Mouse (Mus musculus) spleen, postnatal 14 days (tissue): ENCODE data around the gene Dph6.
"Not testable (repeated sequence)": the region's sequence is repeated elsewhere in the genome, so short reads cannot be mapped to it uniquely, and the experiment has no call there.

ENCODE experiments used
- DNase-seq, 2 experiments: peaks; one replicate each; pipeline ENCODE4 v3.0.0; 2021 to 2022; ENCODE audit warnings: low spot score in 2 of 2

Gene Dph6

DNA sequence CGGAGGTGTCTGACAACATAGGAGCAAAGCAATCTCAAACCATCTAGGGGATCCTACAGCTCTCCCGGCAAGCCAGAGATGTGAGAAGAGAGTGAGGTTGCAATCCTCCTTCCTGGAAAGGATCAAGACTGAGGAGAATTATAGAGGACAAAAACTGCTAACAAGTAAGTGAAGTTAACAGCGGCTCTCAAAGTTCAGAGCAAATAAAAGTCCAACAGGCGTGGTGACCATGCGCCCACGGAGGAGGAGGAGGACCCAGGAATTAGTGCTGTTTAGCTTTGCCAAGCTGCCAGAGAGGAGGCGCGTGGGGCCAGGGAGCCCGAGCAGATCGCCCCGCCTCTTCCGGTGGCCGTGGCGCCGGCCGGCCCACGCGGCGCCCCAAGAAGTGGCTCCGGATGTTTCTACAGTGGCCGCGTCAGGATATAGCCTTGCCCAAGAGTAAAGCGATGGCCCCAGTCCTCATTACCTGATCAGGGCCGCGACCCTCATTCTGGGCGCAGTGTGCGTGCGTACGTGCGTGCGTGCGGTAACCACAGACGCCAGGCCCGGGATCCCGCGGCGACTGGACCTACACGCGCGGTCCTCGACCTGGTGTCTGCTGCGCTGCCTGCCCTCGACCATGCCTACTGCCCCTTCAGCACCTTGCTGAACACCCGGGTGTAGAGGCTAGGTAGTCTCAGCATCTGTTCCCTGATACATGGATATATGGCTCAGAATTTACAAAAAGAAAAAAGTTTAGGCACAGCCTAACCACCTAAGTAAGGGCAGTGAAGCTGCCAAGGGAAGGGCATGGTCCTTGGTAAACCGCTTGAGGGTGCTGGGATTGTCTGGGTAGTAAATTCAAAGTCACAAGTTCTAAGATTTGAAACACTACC is at the start of gene Dph6:
Dph6 (minus strand) TSS at position 600 of the 875 bp plus-strand sequence.
- DNase-seq: peak; percentile 53 to 70

DNA sequence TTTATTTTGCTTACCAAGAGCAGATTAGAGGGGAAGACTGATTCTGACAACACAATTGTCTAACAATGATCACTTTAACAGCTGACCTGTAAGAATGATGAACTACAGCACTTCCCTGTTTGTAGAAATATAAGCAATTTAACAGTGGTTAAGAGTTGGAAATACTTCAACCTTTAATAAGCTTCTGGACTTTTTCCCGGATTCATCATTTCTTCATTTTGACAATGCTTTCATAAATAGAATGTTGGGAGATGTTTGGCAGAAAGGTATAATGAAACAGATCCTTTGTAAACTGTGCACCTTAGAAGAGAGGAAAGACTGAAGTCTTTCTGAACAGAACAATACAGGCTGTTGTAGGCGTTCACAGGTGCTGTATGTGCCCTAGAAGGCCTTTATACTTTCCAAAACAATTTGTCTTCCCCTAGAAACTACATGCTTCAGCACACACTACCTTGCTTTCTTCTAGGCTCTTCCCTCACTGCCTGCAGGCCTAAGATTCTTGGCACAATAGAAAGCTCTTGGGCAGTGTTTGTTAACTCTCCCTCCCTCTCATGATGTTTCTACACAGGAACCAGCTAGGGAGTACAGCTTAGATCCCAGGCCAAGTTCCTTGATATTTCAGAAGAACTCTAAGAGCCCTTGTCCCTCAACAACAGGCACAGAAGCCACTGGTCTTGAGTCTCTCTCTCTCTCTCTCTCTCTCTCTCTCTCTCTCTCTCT is 46.4 kb upstream of the Dph6 start:
- DNase-seq: no peak

DNA sequence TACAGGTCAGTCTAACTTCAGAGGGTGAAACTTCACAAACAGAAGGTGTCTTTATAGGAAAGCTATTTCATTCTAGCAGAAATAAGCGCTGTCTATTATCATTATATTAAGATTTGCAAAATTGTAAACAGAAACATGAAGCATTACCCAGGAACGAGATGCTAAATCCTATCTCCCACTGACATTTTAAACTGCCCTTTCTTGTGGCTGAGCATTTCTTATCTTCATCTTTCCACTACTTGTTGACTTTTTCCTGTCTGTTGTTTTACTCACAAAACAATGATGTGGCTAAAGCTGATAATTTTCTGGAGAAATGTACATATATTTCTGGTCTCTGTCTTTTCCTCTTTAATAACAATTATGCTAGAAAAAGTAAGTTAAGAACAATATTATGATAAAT is 36.8 kb upstream of the Dph6 start:
- no peak for DNase-seq

DNA sequence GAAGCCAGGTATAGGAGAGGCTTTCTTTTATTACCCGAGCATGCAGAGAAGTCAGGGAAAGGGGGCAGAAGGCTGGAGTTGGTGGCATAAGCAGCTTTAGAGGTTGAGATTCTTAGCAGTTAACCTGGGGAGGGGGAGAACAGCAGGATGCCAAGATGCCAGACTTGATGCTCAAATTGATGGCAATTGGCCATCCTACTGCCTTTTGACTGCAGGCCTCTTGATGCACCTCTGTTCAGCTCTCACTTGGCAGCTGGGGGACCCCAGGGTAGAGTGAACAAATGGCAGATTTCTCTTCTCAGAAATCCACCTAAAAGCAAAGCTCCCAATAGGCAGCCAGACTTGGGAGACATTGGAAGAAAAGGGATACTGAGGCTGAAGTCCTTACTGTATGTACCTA is 32.7 kb upstream of the Dph6 start:
- no peak for DNase-seq

DNA sequence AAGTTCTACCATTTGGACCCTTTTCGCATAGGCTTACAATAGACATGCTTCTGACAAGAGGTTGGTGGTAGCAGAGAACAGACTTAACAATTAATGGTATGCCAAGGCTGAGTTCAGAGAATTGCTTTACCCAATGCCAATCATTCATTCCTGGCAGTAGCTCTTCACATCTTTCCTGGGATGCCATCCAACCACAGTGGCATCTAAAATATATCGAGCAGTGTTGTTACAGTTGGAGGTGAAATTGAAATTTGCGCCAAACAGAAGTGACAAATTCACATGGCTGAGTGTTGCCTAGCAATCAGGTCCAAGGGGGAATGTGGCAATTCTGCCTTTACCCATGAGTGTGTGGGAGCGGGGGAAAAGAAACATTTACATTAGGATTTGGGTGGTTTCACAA is 32.3 kb upstream of the Dph6 start:
- DNase-seq: no peak

DNA sequence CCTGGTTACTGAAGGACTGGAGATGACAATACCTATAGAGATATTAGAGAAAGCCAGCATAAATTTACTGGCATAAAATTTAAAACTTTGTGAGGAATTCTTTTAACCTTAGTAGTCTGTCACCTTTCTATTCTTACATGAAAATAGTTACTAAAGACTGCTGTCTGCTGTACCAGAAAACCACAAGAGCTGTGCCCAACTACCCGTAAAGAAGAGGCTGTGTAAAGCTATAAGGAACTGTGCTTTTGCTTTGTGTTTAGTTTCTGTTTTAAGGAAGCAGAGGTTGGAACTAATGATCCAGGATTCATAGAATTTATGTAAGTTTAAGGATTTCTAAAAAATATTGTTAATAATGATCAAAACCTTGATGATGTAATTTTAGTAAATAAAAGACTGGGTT is 19.1 kb upstream of the Dph6 start:
- DNase-seq: no peak

DNA sequence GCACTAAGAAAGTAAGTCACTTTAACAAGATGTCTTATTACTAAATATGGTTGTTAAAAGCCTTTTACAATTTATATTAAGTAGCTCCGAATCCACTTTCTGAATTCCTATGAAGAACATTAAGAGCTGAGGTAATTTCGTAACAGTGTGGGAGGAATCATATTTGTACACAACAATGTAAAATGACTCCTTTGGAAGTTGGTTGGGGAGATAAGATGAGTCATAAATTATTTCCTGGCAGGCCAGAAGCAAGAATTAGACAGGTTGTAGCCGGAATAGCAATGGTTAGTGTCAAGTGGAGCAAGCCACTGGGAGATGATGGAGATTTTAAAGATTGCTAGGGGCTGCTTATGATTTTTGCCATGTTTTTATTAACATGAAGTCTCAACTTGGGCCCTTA is 16.2 kb upstream of the Dph6 start:
- DNase-seq: no peak

DNA sequence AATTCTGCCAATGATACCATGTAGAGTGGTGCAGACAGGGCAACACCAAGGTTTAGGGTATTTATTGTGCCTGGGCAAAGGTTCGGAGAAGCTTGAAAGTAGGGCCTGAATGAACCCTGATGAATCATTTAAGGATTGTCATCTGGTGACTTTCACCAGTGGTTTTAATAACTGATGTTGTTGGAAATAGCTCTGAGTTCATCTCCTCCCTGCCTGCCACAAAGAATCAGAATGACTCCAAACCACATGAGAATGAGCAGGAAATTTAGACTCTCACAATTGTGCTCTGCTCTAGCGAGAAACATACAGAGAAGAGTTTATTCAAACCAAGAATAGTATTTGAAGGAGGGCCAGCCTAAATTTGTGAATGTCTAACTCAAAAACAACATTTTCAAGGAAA is 4.2 kb upstream of the Dph6 start:
- no peak for DNase-seq

DNA sequence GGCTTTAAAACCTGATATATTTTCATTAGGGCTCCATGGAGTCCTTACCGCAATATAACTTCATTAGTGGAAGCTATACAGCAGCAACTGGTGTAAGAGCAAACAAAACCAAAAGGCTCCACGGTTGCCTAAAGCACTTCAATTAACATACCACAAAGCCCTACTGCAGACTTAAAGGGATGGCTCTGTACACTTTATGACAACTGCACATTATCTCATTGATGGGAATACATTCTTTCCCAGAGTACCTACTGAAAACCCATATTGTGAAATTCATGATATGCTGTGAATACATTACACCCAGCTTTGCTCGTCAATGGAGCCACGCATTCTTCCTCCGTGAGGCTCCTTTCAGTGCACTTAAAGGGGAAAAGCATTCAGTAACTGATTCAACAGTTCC is 8.5 kb downstream of the Dph6 start:
- DNase-seq: no peak

DNA sequence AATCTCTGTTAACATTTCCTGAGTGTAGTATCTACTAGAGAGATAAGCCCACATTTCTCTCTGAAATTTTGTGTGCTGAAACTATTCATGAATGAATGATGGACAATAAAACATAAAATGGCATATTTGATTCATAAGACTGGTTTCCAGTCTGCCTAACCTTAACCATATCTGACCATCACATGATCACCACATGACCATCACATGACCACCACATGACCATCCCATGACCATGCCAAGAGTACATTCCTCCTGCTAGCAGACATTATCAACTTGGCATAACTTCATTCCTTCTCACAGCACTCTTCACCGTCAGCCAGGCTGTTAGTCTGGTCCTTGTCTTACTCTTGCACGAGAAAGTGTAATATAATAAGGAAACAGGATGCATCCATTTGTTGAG is 10.9 kb downstream of the Dph6 start:
- no peak for DNase-seq

DNA sequence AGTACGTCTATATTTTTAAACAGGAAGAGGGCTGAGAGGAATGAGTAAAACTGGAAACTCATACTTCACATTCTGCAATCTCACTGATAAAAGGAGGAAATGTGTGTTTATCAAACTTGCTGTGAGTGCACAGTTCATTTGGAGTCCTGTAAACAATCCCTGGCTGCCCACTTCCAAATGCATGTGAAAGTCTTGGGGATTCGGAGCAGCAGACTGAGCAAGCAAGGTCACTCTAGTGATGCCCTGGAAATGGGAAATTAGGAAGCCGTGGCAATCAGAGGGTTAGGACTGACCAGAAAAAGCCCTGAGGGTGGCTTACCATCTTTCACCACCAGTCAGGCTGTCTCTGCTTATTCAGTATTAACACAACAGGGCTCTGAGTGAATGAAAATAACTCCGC is 30.1 kb downstream of the Dph6 start:
- no peak for DNase-seq

DNA sequence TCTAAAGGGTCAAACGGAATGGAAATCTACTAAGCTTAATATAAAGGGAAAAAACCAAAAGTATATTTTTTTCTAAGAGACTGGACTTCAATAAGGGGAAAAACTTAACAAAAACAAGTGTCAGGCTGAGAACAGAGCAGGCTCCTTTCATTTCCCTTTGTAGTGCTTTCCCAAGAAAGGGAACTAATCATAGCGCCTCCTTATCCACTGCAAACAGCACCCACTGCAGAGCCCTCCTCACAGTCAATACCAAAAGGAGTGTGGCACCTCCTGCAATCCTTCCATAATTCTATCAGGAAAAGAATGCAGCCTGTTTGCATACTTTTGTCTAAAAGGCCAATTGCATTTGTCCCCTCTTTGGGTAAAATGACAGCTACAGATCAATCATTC is 32.2 kb downstream of the Dph6 start:
- DNase-seq: no peak

DNA sequence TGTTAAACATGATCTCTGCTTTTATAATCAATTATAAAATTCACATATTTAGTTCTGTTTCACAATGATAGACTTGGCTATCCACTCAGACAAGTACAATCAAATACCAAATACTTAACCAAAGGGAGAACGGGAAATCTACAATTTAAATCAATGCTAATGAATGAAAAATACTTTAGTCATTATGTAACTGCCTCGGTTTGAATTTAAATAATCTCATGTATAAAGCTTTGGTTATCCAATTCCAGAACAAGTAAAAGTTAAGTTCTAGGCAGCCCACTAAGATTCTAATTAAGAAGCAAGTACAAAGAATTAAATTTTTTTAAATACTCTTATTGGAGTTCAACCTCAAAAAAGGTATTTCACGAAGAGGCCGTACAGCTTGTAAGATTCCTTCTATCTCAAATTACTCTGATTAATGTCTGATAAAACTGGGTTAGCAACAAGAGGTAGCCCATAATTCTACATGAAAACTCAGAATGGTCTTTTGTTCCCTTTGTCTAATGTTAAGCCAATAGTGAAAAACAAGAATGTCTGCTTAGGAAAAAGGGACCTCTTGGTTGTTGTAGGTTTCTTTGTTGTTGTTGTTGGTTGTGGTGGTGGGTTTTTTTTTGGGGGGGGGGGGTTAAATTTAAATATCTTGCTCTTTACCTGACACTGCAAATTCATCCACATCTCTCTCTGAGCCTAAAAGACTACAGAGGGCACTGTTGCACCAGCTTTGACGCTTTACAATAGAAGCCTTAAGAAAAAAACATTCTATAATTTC is 32.8 kb downstream of the Dph6 start:
- DNase-seq: no peak

DNA sequence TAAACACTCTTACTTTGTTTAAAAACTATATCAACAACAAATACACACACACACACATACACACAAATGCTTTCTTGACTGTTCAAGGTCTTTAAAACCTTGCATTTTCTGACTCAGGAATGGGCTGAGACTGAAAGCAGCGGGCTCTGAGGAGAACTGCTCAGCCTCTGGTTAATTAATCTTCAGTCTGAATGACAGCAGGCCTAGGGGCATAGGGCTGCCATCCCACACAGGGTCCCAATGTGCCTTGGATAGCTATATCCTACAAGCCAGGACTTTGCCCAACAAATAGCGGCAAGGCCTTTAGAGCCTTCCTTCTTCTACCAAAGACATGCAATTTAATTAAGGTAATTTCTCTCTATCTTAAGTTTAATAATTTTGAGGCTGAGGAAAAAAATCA is 43.2 kb downstream of the Dph6 start:
- DNase-seq: no peak

DNA sequence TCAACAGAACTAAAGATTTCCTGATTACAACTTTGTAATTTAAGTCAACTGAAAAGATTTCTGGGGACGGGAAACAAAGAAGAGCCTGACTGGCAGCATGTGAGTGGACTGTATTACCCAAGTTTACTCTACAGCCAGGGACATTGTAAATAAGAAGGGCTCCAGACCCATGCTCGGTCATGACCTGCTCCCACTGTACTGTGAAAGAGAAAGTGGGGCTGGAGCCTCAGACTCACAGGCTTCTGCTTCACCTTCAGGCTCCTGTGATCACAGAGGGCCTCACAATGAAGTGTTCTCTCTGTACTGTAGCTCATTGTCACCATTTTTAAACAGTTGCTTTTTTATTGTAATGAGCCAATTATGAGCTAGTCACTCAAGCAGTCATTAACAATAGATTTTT is 44.7 kb downstream of the Dph6 start:
- no peak for DNase-seq

DNA sequence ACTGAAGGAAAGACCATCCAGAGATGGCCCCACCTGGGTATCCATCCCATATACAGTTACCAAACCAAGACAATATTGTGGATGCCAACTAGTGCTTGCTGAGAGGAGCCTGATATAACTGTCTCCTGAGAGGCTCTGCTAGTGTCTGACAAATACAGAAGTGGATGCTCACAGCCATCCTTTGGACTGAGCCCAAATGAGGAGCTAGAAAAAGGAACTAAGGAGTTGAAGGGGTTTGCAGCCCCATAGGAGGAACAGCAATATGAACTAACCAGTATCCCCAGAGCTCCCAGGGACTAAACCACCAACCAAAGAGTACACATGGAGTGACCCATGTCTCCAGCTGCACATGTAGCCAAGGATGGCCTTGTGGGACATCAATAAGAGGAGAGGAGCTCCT is 49.6 kb downstream of the Dph6 start:
- DNase-seq: not testable (repeated sequence)

DNA sequence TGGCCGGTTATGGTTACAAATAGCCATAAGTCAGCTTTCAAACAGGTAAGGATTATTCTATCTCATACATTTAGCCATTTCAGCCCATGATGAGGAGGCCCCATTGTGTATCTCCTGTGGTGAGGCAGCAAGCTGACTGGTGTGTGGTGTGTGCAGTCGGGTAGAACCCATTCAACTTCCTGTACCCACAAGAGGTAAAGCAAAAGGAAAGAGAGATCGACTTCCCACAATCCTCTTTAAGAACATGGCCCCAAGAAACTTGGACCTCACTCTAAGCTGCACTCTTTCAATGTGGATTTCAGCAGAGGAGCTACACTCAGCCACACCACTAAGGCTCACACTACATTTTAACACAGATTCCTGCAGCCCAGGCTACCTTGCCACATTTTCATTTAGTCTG is 53.6 kb downstream of the Dph6 start:
- DNase-seq: no peak

DNA sequence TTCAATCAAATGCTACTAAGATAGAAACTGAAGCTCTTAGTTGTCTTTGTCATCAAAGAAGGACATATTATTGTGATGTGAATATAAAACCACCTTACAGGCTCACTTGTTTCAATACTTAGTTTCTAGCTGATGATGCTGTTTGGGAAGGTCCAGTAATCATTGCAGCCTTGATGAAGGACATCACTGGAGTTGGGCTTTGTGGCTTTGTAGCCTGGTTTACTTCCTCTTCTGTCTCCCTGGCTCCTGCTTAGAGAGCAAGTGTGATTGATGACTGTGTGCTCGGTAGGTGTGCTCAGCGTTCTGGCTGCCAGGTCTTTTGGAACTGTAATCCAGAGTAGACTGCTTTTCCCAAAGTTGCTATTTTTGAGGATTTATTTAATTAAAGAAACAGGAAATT is 55.0 kb downstream of the Dph6 start:
- DNase-seq: no peak

DNA sequence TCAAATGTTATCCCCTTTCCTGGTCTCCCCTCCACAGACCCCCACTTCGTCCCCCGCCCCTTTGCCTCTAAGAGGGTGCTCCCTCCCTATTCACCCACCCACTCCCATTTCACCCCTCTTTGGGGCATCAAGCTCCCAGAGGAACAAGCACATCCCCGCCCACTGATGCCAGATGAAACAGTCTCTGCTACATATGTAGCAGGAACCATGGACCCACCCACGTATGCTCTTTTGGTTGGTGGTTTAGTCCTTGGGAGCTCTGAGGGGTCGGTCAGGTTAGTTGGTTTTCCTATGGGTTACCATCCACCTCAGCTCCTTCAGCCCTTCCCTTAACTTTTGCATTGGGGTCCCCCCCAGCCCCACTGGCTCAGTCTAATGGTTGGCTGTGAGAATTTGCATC is 61.4 kb downstream of the Dph6 start:
- DNase-seq: no peak

DNA sequence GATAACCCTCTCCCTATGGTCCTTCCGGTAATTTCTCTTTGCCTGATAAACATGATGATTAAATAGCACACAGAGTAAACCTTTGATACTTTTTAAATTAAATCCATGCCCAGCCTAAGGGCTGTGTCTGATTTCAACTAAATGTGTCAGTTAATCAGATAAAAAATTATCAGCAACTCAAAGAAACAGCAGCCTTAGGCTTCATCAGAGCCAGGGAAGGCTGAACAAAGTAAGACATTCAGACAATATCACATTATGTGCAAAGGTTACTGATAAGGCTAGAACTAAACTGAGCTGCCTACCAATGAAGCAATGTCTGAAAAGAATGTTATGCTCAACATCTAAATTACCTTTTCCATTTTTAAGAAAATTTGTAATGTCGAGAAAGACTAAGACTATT is 74.0 kb downstream of the Dph6 start:
- no peak for DNase-seq

DNA sequence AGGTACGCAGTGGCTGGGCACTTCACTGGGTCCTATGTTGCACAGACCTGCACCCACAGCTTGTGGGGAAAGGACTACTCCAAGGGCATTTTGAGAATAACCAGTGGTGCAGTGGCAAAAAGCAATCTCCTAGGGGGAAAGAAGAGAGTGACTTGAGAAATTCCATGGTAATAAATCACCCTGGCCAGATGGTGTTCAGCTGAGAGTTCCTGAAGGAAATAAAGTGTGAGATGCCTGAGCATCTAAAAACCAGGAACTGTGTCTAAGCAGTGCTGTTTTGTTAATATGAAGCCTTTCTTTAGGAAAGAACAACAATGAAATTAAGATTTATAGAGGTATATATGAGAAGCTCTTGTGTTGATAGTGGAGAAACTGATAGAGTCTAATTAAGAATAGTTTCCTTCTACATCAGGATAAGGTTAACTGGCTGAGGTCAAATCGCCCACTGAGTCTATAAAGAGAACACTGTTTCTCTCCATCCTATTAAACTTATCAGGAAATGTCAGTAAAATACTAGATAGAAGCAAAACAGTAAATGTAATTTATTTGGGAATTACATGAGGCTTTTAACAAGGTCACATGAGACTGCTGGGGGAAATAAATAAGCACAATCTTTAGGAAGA is 111.7 kb downstream of the Dph6 start:
- no peak for DNase-seq

DNA sequence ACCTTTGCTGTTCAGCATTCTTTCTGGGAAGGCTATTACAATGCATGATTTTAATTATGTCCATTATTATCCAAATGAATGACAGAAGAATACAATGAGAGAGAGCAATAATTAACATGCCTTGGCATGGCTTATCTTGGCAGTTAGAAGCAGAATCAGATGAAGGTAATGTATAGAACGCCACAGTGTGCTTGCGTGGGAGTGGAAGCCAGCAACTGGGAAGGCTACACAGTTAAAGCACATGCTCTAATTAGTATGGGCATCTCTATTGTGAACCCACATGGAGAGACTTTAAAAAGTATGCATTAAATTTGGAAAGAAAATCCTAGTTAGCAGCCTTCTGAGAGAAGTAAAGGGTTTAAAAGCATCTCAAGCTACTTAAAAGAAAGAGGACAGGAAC is 112.4 kb downstream of the Dph6 start:
- no peak for DNase-seq
